Mouse (Mus musculus) left cerebral cortex, adult 11 months (tissue): ENCODE measurements around the gene Edar.
"Not testable (repeated sequence)": the region's sequence is repeated elsewhere in the genome, so short reads cannot be mapped to it uniquely, and the experiment has no call there.

ENCODE experiments used
- DNase-seq: peaks from one replicate; pipeline ENCODE4 v3.0.0; 2022; ENCODE audit warnings: low spot score

The Edar gene

GRCm38 (mm10) chr10:58675533-58675932 lies at the start of gene Edar:
Gene Edar (minus strand): TSS chr10:58675654.
- peak; percentile 23 for DNase-seq

GRCm38 (mm10) chr10:58718110-58718509 lies 42.7 kb upstream of the Edar start, which contains the start of gene Gm17542:
Gene Gm17542 (minus strand): TSS chr10:58718210.
- not testable (repeated sequence) for DNase-seq

DNA sequence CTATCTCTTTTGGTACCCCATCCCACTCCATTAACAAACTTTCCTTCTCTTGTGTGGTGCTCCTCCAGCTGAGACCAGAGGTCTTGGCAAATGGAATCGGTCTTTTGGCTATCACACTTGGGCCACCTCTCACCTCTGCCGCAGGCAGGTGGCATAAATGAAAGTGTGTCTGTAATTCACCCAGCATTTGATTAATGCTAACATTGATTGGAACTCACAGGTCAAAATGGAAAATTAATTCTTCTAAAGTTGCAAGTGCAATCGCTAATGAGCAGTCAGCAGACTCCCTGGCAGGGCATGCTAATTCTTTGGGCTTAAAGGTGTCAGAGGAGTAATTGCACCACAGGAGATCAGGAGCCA lies 39.3 kb upstream of the Edar start:
- DNase-seq = no peak

DNA sequence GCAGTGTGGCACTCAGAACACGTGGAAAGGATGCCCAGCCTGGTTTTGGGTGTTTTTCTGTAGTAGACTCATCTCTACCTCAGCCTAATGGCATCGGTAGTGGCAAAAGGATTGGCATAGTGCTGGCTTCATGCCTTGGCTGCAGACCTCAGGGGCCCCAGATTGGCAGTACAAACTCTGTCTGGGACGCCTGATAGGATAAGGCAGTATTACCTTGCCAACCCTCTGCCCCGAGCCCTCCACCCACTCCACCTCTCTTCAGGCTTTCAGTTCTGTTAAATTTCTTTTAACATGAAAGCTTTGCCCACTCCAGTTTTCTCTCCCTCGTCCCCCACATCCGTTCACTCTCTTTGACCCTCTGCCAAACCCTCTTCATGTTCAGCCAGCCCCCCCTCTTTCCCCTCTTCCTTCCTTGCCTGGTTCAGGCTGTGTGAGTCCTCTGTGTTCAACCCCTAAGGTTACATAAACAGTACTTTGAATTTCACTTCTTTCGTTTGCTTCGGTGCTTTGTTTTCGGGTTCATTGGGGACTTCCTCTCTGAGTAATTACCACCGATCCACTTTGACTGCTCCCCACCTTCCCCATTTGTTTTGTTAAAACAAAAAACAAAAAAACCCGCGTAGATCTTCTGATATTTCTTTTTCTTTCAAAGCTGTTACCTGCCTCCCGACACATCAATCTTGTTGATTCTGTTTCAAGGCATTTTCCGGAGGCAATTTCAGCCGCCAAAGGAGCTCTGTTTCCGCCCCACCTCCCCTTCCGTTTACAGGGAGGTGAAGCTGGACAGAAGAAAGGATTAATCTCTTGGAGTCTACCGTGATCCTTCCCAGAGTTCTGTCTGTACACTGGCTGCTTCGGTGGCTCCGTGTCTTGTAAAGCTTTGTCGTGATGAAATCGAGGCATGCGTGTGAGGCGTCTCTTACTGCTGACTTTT lies 38.7 kb upstream of the Edar start:
- no peak for DNase-seq

DNA sequence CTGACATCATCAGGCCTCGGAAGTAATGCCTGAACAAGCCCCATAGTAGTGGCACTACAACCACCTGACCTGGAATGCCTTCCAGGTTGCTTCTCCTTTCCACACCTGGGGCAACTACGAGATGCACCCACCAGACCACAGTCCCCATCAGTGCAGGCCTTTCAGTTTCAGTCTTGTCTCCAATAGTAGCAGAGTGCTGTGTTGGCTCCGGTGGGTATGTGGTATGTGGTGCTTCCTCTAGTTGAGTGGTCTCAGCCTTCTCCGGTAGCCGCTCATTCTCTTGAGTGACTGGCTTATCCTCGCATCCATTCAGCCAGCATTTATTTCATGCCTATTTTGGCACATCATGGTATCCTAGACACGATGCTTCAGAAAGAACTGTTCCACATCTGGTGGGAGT lies 37.8 kb upstream of the Edar start:
- DNase-seq = no peak

GRCm38 (mm10) chr10:58709021-58709420 lies 33.6 kb upstream of the Edar start:
- no peak for DNase-seq

DNA sequence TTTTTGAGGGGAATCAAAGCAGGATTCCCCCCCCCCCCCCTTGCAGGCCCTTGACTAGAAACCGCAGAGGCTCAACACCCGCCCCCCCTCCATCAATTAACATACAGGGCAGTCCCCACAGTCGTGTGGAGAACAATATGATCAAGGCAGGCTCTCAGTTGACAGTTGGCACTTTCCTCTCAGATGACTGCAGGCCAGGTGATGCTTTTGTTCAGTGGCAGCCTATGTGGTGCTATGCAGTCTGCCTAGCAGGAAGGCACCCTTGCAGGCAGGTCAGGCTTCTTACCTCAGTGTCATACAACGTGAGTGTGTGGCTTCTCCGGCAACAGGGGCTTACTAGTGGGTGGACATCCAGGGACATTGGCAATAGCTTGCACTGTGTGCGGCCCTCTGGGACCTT lies 25.1 kb upstream of the Edar start:
- DNase-seq = no peak

- DNase-seq = no peak
These were observed 24.7 kb upstream of the Edar start for GRCm38 (mm10) chr10:58700160-58700559.

DNA sequence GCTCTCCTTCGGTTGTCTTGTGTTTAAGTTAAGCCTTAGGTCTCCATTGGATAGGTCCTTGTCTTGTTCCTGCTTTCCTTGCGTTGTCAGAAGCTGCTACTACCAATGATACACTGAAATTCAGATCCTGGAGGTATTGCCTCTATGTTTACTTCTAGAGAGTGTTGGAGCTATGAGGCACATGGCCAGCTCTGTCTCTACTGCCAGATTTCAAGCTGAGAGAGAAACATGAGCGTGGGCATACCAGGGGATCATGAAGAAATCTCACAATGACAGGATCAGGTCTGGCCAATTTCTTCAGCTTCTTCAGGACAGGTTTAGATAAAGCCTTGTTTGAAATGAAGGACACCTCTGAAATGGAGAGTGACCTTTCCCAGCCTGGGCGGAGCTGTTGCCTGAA lies 23.5 kb upstream of the Edar start:
- no peak for DNase-seq

DNA sequence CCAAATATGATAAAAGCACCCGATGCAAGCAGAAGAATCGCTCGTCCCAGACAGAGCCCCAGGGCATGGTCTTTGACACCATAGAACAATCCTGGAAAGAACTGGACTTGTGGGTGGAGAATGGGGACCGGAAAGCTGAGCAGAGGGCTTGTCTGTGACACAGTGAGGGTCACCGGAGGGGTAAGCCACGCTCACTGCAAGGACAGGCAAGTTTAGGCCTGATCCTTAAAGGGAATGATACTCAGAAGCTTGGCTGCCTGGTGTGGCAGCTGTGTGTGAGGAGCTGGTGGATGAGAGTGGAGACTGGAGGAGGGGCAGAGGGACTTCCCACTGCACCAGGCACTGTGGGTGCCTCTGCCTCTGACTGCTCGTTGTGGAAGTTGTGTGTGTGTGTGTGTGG lies 15.6 kb upstream of the Edar start:
- DNase-seq = no peak

DNA sequence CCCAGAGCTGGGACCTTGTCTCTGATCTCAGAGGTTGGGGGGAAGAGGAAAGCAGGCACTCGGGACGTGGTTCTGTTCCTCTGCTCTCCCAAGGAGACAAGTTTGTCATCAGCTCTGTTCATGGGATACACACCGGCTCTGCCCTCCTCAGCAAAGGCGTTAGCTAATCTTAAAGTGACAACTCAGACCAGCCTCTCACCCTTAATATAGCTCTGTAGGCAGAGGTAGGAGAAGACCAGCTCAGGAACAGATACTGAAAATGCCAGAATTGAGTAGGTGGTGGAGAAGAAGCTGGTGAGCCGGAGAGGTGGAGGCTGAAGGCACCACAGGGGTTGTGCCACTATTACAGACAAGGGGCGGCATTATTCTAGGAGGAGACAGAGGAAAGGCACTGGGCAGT lies 3.8 kb upstream of the Edar start:
- DNase-seq = no peak

DNA sequence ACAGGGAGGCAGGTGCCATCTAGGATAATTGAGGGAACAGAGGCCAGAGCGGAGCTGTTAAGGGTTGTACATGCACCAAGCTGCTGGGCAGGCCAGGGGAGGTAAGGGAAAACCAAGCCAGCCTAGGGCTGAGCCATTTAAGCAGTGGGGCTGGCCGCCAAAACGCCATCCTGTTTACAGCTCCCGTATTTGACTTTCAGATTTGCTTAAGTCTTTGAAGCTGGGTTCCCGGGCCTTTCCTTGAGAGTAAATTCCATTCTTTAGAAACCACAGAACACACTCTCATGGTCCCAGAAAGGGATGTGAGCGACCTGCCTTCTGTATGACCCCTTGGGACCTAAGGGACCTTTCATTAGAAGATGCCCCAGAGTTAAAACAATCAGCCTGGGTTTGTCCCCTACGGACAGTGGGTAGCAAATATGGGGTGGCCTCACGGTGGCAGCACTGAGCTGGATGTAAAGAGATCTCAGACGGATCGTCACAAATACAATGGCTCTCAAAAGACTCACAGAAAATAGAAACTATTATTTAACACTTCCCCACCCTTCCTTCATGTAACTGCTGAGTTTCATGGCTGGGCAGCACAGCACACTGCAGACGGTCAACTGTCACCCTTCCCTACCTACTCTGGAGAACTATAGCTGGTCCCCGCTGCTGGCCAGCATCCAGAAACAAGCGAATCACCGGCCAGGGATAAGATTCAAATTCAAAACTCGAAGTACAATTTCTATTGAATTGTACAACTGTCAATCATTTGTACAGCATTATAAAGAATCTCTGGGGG lies 2.0 kb downstream of the Edar start:
- DNase-seq = peak; percentile 64

- DNase-seq = no peak
These were observed 2.7 kb downstream of the Edar start for GRCm38 (mm10) chr10:58672557-58673277.

DNA sequence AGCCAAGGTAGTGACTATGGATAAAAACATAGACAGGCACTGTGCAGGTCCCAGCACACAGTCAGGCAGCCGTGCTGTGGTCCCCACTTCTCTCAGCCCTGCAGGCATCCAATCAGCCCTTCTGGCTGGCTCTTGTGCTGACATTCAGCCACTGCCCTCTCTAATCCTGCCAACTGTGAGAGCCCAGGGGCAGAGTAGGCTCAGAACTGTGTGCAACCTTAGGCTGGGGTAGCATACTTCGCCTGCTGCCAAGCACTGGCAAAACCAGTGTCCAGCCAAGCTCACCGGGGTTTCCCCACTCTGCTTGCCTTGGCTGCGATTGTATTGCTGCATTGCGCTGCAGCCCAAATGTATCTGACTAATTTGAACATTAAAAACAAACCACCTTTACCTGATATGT lies 11.6 kb downstream of the Edar start:
- DNase-seq = no peak

DNA sequence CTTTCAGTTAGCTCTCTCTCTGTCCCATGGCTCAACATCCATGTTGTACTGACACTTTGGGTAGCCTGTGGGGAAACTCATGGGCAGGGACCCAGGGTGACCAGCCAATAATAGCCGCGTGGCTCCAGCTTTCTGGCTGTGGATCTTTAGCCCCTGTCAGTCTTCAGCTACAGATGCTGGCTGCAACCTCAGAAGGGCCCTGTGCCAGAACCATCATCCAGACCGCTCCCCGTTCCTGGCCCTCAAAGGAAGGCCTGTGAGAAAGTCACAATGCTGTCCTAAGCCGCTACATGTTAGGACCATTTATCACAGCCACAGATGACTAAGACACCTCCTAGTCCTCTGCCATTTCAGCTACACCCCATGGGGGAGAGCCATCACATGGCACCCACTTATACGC lies 12.0 kb downstream of the Edar start:
- DNase-seq = no peak

GRCm38 (mm10) chr10:58659268-58659986 lies 16.0 kb downstream of the Edar start:
- DNase-seq = no peak

DNA sequence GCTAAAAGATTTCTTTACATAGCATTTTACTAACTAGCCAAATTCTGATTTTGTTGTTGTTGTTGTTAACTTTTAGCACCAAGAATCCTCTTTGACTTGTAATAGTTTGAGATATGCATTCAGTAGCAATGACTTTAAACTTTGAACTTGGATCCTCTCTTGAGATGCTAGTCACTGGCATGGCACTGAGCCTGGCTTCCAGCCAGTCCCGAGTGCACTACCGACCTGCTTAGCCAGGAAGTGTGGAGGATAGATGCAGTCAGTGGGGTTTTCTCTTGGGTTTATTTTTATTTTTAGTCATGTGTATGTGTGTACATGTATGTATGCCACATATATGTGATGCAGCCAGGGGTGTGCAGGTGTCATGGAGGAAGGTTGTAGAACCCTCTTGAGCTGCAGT lies 17.7 kb downstream of the Edar start:
- DNase-seq = no peak

- DNase-seq = no peak
These were observed 21.8 kb downstream of the Edar start for GRCm38 (mm10) chr10:58653679-58654078.

DNA sequence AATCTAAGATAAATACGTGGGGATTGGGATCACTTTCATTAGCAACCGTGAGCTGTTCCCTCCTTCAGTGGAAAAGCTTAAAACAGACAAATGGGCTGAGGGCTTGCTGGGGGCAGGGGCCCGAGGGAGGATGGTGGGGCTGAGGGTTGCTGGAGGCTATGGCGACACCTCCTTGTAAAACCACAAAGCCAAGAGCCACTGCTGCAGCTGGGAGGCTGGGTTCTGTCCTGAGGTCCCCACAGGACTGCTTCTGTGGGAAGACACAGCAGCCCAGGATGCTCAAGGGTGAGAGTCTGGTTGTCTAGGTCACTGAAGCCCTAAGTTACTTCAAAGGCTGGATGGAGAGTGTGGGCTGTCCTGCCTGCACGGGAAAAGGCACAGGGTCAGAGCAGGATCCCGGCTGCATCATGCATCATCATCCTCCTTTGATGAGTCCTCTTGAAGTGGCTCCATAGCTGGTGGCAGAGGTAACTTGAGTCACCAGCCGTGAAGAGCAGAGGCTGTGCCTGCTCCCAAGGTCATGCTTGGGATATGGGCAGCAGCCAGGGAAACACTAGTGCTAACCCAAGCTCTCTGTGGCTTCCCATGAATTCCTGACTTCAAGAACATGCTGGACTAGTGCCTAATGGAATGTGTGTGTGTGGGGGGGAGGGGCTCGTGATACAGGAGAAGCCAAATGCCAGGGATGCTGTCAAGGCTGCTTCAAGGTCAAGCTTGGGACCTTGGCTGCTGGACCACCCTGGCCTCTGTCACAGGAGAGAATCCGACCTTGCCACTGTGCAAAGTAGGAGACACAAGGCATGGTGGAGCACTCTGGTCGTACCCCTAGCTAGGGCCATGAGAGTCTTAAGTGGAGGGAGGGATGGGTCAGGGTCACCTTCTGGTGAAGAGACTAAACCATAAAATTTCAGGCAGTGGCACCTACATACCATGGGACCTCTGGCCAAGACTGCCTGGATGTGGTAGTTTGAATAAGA lies 22.7 kb downstream of the Edar start:
- no peak for DNase-seq

DNA sequence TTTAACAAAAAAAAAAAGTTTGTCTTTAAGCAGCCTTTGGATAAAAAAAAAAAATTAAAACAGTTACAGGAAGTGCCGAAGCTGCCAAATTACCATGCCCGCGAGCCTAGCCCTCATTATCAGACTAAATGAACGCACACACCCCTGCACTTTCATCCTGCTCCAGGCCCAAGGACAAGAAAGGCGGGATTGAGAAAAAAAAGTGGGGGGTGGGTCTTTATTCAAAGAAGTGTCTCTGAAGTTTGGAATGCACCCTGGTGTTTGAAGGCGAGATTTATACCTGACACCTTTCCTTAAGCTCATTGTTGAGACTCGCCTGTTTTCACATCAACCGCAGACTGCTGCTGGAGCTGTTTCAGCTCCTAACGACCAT lies 23.4 kb downstream of the Edar start:
- DNase-seq = no peak
